Mouse (Mus musculus): ENCODE measurements at regions not wholly inside any gene's neighbourhood (a gene's known extent, or its start where the extent isn't known, plus 50 kb on each side); places are given as distances from the start of the nearest gene placed in this dataset.

GRCm38 (mm10) chr2:115394091-115394490 lies 187.4 kb upstream of the BC052040 start:
- no peak overlapping the region for H3K4me3 ChIP-seq (replicated peaks; ENCODE audit: insufficient read depth, low read depth, low read length)
- TF ChIP-seq POLR2A (IDR thresholded peaks at IDR 0.05; ENCODE audit: borderline replicate concordance, insufficient read depth, low read length) (no peak), CTCF (IDR thresholded peaks at IDR 0.05; ENCODE audit: borderline replicate concordance, insufficient read depth, low read depth, low read length) (no peak)
- no peaks in the 10 kb centered on the region for H3K27me3 ChIP-seq (ENCODE audit: control insufficient read depth, insufficient read depth, low read length)
- no peak overlapping the region for H3K27ac ChIP-seq (ENCODE audit: insufficient read depth, low read length)
- DNase-seq, result no peak
- H3K4me1 ChIP-seq (ENCODE audit: control insufficient read depth, insufficient read depth, low read length), result no peaks in the 10 kb centered on the region
- WGBS, result 64% methylated on average over 4 of the region's 4 CpGs

- WGBS, result 95% methylated on average over 4 of the region's 4 CpGs
- no peaks in the 10 kb centered on the region for H3K4me1 ChIP-seq (ENCODE audit: control insufficient read depth, insufficient read depth, low read length)
- H3K4me3 ChIP-seq (replicated peaks; ENCODE audit: insufficient read depth, low read depth, low read length), result no peak overlapping the region
- H3K27ac ChIP-seq (ENCODE audit: insufficient read depth, low read length), result no peak overlapping the region
- H3K27me3 ChIP-seq (ENCODE audit: control insufficient read depth, insufficient read depth, low read length), result no peaks in the 10 kb centered on the region
- no peak for TF ChIP-seq CTCF (IDR thresholded peaks at IDR 0.05; ENCODE audit: borderline replicate concordance, insufficient read depth, low read depth, low read length)
- no peak for TF ChIP-seq POLR2A (IDR thresholded peaks at IDR 0.05; ENCODE audit: borderline replicate concordance, insufficient read depth, low read length)
- DNase-seq, result no peak
Observed at GRCm38 (mm10) chr2:115398550-115398949, 183.0 kb upstream of the BC052040 start.

GRCm38 (mm10) chr2:115399107-115399740 lies 182.3 kb upstream of the BC052040 start:
- H3K4me1 ChIP-seq (ENCODE audit: control insufficient read depth, insufficient read depth, low read length), result no peaks in the 10 kb centered on the region
- TF ChIP-seq POLR2A (IDR thresholded peaks at IDR 0.05; ENCODE audit: borderline replicate concordance, insufficient read depth, low read length) (no peak), CTCF (IDR thresholded peaks at IDR 0.05; ENCODE audit: borderline replicate concordance, insufficient read depth, low read depth, low read length) (no peak)
- DNase-seq, result no peak
- WGBS, result 89% methylated on average over 6 of the region's 6 CpGs
- no peaks in the 10 kb centered on the region for H3K27me3 ChIP-seq (ENCODE audit: control insufficient read depth, insufficient read depth, low read length)
- H3K4me3 ChIP-seq (replicated peaks; ENCODE audit: insufficient read depth, low read depth, low read length), result no peak overlapping the region
- H3K27ac ChIP-seq (ENCODE audit: insufficient read depth, low read length), result no peak overlapping the region

- TF ChIP-seq POLR2A (IDR thresholded peaks at IDR 0.05; ENCODE audit: borderline replicate concordance, insufficient read depth, low read length), result no peak
- no peaks in the 10 kb centered on the region for H3K4me1 ChIP-seq (ENCODE audit: control insufficient read depth, insufficient read depth, low read length)
- WGBS, result 96% methylated on average over 10 of the region's 10 CpGs
- DNase-seq, result no peak
- no peaks in the 10 kb centered on the region for H3K27me3 ChIP-seq (ENCODE audit: control insufficient read depth, insufficient read depth, low read length)
- H3K27ac ChIP-seq (ENCODE audit: insufficient read depth, low read length), result no peak overlapping the region
- no peak overlapping the region for H3K4me3 ChIP-seq (replicated peaks; ENCODE audit: insufficient read depth, low read depth, low read length)
Observed at GRCm38 (mm10) chr2:115399987-115400550, 181.4 kb upstream of the BC052040 start.

DNA sequence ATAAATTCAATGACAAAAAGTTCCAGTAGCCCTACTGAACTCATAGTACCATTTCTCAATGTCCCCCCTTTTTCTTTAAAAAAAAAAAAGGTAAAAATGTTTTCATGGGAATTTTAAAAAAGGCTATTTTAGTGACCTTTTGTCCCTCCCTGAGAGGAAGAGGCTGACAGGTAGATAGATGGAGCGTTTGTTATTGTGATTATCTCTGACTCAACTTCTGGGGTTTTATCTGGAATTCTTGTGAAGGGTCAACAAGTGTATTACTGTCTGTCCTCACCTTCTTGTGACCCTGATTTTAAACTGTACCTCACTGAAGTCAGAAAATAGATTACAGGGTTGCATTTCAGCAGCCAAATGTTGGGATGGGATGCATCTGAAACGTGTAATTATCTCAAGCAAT lies 179.3 kb upstream of the BC052040 start:
- no peaks in the 10 kb centered on the region for H3K4me1 ChIP-seq (ENCODE audit: control insufficient read depth, insufficient read depth, low read length)

GRCm38 (mm10) chr2:115432476-115432875 lies 149.0 kb upstream of the BC052040 start:
- no peak for TF ChIP-seq POLR2A (IDR thresholded peaks at IDR 0.05; ENCODE audit: borderline replicate concordance, insufficient read depth, low read length)
- TF ChIP-seq CTCF (IDR thresholded peaks at IDR 0.05; ENCODE audit: borderline replicate concordance, insufficient read depth, low read depth, low read length), result no peak
- H3K27ac ChIP-seq (ENCODE audit: insufficient read depth, low read length), result no peak overlapping the region
- 31% methylated on average over 2 of the region's 2 CpGs for WGBS
- H3K4me3 ChIP-seq (replicated peaks; ENCODE audit: insufficient read depth, low read depth, low read length), result no peak overlapping the region
- no peaks in the 10 kb centered on the region for H3K4me1 ChIP-seq (ENCODE audit: control insufficient read depth, insufficient read depth, low read length)
- H3K27me3 ChIP-seq (ENCODE audit: control insufficient read depth, insufficient read depth, low read length), result no peaks in the 10 kb centered on the region
- DNase-seq, result no peak

More for the DNA sequence above, 179.3 kb upstream of the BC052040 start:
- no peak for DNase-seq
- H3K27me3 ChIP-seq (ENCODE audit: control insufficient read depth, insufficient read depth, low read length), result no peaks in the 10 kb centered on the region
- H3K27ac ChIP-seq (ENCODE audit: insufficient read depth, low read length), result no peak overlapping the region
- no peak overlapping the region for H3K4me3 ChIP-seq (replicated peaks; ENCODE audit: insufficient read depth, low read depth, low read length)
- TF ChIP-seq POLR2A (IDR thresholded peaks at IDR 0.05; ENCODE audit: borderline replicate concordance, insufficient read depth, low read length) (no peak), CTCF (IDR thresholded peaks at IDR 0.05; ENCODE audit: borderline replicate concordance, insufficient read depth, low read depth, low read length) (no peak)
- whole genome bisulfite sequencing, result 88% methylated on average over 2 of the region's 2 CpGs

- DNase-seq, result no peak
- WGBS, result 13% methylated on average over 1 of the region's 1 CpGs
- H3K27ac ChIP-seq (ENCODE audit: insufficient read depth, low read length), result no peak overlapping the region
Observed at GRCm38 (mm10) chr2:115441100-115441499, 140.4 kb upstream of the BC052040 start.

GRCm38 (mm10) chr2:115449783-115450483 lies 131.6 kb upstream of the BC052040 start:
- Histone ChIP-seq H3K4me1 (ENCODE audit: control insufficient read depth, insufficient read depth, low read length) (no peaks in the 10 kb centered on the region), H3K27ac (ENCODE audit: insufficient read depth, low read length) (no peak overlapping the region), H3K27me3 (ENCODE audit: control insufficient read depth, insufficient read depth, low read length) (no peaks in the 10 kb centered on the region), H3K4me3 (replicated peaks; ENCODE audit: insufficient read depth, low read depth, low read length) (no peak overlapping the region)
- no peak for DNase-seq
- 91% methylated on average over 6 of the region's 6 CpGs for WGBS
- TF ChIP-seq CTCF (IDR thresholded peaks at IDR 0.05; ENCODE audit: borderline replicate concordance, insufficient read depth, low read depth, low read length) (no peak), POLR2A (IDR thresholded peaks at IDR 0.05; ENCODE audit: borderline replicate concordance, insufficient read depth, low read length) (no peak)

More at GRCm38 (mm10) chr2:115441100-115441499, 140.4 kb upstream of the BC052040 start:
- Histone ChIP-seq H3K4me1 (ENCODE audit: control insufficient read depth, insufficient read depth, low read length) (no peaks in the 10 kb centered on the region), H3K27me3 (ENCODE audit: control insufficient read depth, insufficient read depth, low read length) (no peaks in the 10 kb centered on the region), H3K4me3 (replicated peaks; ENCODE audit: insufficient read depth, low read depth, low read length) (no peak overlapping the region)
- TF ChIP-seq POLR2A (IDR thresholded peaks at IDR 0.05; ENCODE audit: borderline replicate concordance, insufficient read depth, low read length) (no peak), CTCF (IDR thresholded peaks at IDR 0.05; ENCODE audit: borderline replicate concordance, insufficient read depth, low read depth, low read length) (no peak)
